Mouse (Mus musculus): Measurements from ENCODE around the gene Mgea5. TPM values are rescaled to one million over a fixed set of nuclear protein-coding genes. Genes with fewer than 3 reads are reported as not detected.

The Mgea5 gene
- polyA plus RNA-seq, 1 experiment, result 134 TPM

DNA sequence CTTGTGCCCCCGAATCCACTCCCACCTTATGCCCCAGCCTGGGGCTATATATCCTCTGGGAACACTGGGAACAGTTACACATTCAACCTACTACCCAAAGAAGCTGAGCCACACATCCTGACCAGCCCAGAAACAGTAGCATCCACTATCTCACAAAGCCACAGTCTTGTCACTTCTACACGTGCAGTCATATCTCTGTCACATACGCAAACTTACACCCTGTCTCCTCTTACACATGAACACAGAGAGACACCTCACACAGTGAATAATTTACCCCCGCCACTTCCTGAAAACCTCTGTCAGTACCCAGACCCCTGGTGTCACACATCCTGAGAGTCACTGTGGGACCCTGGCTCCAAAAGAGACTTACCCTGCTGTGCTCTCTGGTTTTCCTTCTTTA is 19.1 kb upstream of the Mgea5 start:
- no peak overlapping the region for H3K4me3 ChIP-seq (ENCODE audit: insufficient read depth, low read length)
- H3K27ac ChIP-seq (ENCODE audit: insufficient read depth, low read length), result no peak overlapping the region
- TF ChIP-seq CTCF (IDR thresholded peaks at IDR 0.05; ENCODE audit: extremely low read depth, insufficient read depth, low read length), result no peak
- TF ChIP-seq POLR2A (IDR thresholded peaks at IDR 0.05; ENCODE audit: extremely low read depth, insufficient read depth, low read length), result no peak
- no peaks in the 10 kb centered on the region for H3K4me1 ChIP-seq (ENCODE audit: control insufficient read depth, insufficient read depth, low read length)

DNA sequence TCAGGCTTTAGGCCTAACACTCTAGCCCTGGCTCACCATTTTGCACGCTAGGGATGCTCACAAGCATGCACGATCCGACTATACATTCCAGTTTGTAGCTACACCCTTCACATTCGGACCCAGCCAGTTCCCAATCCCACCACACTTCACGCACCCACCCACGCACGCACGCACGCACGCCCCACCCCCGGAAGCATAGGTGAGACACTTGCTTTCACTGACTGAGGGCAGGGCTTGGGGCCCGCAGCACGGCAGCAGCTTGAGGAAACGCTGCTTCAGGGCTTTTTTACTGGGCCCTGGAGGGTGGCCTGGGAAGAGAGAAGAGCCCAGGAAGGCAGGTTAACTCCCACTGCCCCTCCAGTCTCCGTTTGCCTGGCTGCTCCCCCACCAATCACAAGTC is 13.2 kb upstream of the Mgea5 start:
- H3K4me3 ChIP-seq (ENCODE audit: insufficient read depth, low read length), result no peak overlapping the region
- H3K27ac ChIP-seq (ENCODE audit: insufficient read depth, low read length), result no peak overlapping the region
- H3K4me1 ChIP-seq (ENCODE audit: control insufficient read depth, insufficient read depth, low read length), result no peaks in the 10 kb centered on the region
- TF ChIP-seq POLR2A (IDR thresholded peaks at IDR 0.05; ENCODE audit: extremely low read depth, insufficient read depth, low read length), result no peak
- no peak for TF ChIP-seq CTCF (IDR thresholded peaks at IDR 0.05; ENCODE audit: extremely low read depth, insufficient read depth, low read length)

DNA sequence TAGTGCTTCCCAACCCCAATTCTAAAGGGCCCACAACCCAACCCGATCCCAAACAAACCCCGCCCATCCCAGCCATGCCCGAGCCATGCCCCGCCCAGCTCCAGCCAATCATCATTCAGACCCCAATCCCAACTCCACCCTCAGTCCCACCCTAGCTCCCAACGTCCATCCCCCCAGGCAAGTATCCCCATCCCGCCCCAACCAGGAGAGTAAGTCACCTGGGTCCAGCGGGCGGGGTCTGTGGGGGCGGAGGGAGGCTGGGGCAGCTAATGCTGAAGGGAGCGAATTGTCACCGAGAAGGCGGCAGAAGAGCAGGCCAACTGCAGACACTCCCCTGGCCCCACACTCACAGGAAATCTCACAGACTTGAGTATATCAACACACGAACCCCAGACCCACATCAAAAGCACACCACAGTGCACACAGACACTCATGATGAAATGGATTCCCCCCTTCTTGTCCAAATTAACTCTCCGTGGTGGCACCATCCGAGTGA is 12.5 kb upstream of the Mgea5 start:
- TF ChIP-seq POLR2A (IDR thresholded peaks at IDR 0.05; ENCODE audit: extremely low read depth, insufficient read depth, low read length) (no peak), CTCF (IDR thresholded peaks at IDR 0.05; ENCODE audit: extremely low read depth, insufficient read depth, low read length) (no peak)
- Histone ChIP-seq H3K27ac (ENCODE audit: insufficient read depth, low read length) (no peak overlapping the region), H3K4me3 (ENCODE audit: insufficient read depth, low read length) (no peak overlapping the region), H3K4me1 (ENCODE audit: control insufficient read depth, insufficient read depth, low read length) (no peaks in the 10 kb centered on the region)

DNA sequence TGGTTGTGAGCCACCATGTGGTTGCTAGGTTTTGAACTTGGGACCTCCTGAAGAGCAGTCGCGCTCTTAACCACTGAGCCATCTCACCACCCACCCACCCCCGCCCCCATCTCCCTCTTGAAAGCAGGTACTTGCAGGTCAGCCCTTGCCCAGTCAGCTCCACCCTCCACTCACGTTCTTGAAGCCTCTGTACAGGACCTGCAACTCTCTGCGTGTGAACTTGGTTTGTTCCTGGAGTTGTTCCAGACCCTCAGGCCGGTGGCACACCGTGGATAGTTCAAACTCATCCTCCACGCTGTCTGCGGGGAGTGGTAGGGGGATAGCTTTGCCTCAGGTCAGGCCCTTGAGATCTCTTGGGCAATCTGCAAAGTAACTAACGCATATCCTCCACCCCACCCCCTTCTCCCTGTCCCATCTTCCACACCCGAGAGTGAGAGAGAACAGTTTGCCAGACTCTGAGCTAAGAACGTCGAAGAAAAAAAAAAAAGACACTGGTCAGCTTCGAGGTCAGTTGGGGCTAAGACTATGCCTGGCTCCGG is 11.8 kb upstream of the Mgea5 start:
- no peaks in the 10 kb centered on the region for H3K4me1 ChIP-seq (ENCODE audit: control insufficient read depth, insufficient read depth, low read length)
- H3K4me3 ChIP-seq (ENCODE audit: insufficient read depth, low read length), result no peak overlapping the region
- H3K27ac ChIP-seq (ENCODE audit: insufficient read depth, low read length), result no peak overlapping the region
- TF ChIP-seq POLR2A (IDR thresholded peaks at IDR 0.05; ENCODE audit: extremely low read depth, insufficient read depth, low read length) (no peak), CTCF (IDR thresholded peaks at IDR 0.05; ENCODE audit: extremely low read depth, insufficient read depth, low read length) (no peak)

DNA sequence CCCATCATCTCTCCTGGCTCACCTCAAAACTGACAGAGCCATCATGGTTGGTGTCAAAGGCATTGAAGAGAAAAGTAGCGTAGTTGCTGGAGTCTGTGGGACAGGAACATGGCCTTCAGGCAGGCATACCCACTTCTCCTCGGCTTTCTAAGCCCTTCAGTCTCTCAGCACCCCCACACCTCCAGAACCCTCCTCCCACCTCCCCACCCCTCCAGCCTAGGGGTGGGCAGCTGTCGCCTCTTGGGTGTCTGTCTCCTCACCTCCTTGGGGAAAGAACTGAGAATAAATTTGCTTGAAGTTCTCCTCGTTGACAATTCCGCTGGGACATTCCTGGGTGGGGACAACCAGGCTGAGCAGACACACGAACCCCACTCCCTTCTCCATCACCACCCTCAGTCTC is 11.1 kb upstream of the Mgea5 start:
- no peak overlapping the region for H3K27ac ChIP-seq (ENCODE audit: insufficient read depth, low read length)
- H3K4me3 ChIP-seq (ENCODE audit: insufficient read depth, low read length), result no peak overlapping the region
- no peaks in the 10 kb centered on the region for H3K4me1 ChIP-seq (ENCODE audit: control insufficient read depth, insufficient read depth, low read length)
- TF ChIP-seq POLR2A (IDR thresholded peaks at IDR 0.05; ENCODE audit: extremely low read depth, insufficient read depth, low read length) (no peak), CTCF (IDR thresholded peaks at IDR 0.05; ENCODE audit: extremely low read depth, insufficient read depth, low read length) (no peak)

DNA sequence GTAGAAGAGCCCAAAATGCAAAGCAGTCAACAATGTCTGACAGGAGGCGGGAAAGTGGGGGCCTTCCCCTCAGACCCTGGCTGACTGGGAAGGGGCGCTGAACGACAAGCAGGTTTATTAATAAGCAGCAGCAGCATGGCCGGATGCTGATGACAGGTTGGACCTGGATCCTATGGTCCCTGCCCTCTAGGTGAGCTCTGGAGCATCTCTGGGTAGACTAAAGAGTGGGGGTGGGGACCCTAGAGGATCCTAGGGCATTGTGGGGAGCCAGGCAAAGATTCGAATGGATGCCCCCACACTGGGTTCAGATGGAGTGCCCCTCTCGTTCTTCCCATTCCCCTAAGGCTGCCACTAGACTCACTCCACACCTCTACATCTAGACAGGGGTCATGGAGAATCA is 8.8 kb upstream of the Mgea5 start:
- TF ChIP-seq CTCF (IDR thresholded peaks at IDR 0.05; ENCODE audit: extremely low read depth, insufficient read depth, low read length) (no peak), POLR2A (IDR thresholded peaks at IDR 0.05; ENCODE audit: extremely low read depth, insufficient read depth, low read length) (no peak)
- H3K4me3 ChIP-seq (ENCODE audit: insufficient read depth, low read length), result no peak overlapping the region
- H3K27ac ChIP-seq (ENCODE audit: insufficient read depth, low read length), result no peak overlapping the region
- no peaks in the 10 kb centered on the region for H3K4me1 ChIP-seq (ENCODE audit: control insufficient read depth, insufficient read depth, low read length)

DNA sequence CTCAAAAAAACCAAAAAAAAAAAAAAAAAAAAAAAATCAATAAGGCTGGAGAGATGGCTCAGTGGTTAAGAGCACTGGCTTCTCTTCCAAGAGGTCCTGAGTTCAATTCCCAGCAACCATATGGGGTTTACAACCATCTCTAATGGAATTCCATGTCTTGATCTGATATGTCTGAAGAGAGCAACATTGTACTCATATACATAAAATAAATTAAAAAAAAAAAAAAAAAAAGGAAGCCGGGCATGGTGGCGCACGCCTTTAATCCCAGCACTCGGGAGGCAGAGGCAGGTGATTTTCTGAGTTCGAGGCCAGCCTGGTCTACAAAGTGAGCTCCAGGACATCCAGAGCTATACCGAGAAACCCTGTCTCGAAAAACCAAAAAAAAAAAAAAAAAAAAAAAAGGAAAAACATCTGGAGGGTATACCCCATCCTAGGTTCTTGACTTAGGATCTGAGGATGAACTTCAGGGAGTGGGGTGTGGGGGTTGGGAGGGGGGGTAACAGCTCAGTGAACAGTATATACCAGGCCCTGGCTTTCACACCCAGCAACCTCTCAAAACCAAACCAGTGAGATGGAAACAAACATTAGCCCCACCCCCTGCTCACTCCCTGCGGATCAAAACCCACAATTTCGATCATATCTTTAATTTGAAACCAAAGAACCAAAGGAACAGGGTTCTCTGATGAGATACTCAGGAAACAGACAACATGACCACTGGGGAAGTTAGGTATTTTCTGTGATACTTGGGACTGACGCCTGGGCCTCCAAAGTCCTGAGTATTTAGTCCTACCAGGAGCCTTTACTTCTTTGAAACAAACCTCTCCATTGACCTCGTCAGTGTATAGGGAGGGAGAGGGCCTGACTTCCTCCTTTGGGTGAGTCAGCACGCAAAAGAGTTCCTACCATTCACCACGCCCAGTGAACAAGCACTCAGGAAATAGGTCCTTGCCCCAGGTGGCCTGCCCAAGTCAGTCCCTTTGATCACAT is 6.5 kb upstream of the Mgea5 start:
- H3K4me1 ChIP-seq (ENCODE audit: control insufficient read depth, insufficient read depth, low read length), result no peaks in the 10 kb centered on the region
- TF ChIP-seq POLR2A (IDR thresholded peaks at IDR 0.05; ENCODE audit: extremely low read depth, insufficient read depth, low read length) (no peak), CTCF (IDR thresholded peaks at IDR 0.05; ENCODE audit: extremely low read depth, insufficient read depth, low read length) (no peak)
- H3K4me3 ChIP-seq (ENCODE audit: insufficient read depth, low read length), result no peak overlapping the region
- H3K27ac ChIP-seq (ENCODE audit: insufficient read depth, low read length), result no peak overlapping the region

DNA sequence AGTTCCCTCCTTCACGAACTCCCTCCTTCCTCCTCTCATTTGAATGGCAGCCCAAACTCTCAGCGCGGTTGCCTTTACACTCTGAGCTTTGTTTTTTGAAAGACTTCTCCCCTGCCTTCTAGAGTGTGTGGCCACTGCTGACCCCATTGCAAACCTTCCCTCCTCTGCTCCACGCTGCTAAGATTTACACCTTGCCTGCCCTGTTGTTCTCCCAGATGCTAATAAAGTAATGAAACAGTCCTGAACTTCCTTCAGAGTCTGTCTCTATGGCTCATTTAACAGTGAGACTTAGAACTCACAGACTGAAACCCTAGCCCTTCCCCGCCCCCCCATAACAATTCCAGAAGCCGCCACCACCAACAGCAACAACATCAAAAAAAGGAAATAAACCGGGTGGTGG is 5.7 kb upstream of the Mgea5 start:
- Histone ChIP-seq H3K4me1 (ENCODE audit: control insufficient read depth, insufficient read depth, low read length) (no peaks in the 10 kb centered on the region), H3K4me3 (ENCODE audit: insufficient read depth, low read length) (no peak overlapping the region), H3K27ac (ENCODE audit: insufficient read depth, low read length) (no peak overlapping the region)
- TF ChIP-seq POLR2A (IDR thresholded peaks at IDR 0.05; ENCODE audit: extremely low read depth, insufficient read depth, low read length) (no peak), CTCF (IDR thresholded peaks at IDR 0.05; ENCODE audit: extremely low read depth, insufficient read depth, low read length) (no peak)

DNA sequence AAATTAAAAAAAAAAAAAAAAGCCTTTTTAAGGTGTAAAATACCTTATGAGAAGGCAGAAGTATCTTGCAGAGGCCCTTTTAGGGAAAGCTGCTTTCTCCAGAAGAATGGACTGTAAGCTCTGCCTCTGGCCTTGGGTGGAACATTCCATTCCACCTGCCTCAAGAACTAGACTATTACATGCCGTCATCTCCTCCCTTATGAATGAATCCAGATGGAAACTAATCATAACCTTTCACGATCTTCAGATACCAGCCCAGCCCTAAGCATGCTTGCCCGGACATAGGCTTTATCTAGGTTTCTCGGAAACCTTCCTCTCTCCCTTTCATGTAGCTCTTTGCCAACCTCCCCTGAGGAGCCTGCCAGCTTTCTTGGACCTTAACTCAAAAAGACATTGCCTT is 4.7 kb upstream of the Mgea5 start:
- Histone ChIP-seq H3K4me1 (ENCODE audit: control insufficient read depth, insufficient read depth, low read length) (no peaks in the 10 kb centered on the region; the same call in 1 of the 2 replicates), H3K27ac (ENCODE audit: insufficient read depth, low read length) (no peak overlapping the region), H3K4me3 (ENCODE audit: insufficient read depth, low read length) (no peak overlapping the region)
- TF ChIP-seq CTCF (IDR thresholded peaks at IDR 0.05; ENCODE audit: extremely low read depth, insufficient read depth, low read length) (no peak), POLR2A (IDR thresholded peaks at IDR 0.05; ENCODE audit: extremely low read depth, insufficient read depth, low read length) (no peak)

DNA sequence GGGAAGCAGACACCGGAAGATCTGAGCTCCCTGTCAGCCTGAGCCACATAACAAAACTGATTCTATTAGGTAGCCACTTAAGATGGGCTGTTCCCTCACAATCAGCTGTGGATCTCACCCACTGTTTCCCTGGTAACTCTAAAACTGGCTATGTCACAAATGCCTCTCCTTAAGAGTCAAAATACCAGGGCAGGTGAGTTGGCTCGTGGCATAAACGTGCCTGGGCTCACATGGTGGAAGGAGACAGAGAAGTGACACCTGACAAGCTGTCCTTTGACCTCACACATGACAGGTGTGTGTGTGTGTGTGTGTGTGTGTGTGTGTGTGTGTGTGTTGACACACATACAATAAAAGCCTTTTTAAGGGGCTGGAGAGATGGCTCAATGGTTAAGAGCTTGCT is 3.8 kb upstream of the Mgea5 start:
- Histone ChIP-seq H3K27ac (ENCODE audit: insufficient read depth, low read length) (no peak overlapping the region), H3K4me3 (ENCODE audit: insufficient read depth, low read length) (no peak overlapping the region), H3K4me1 (ENCODE audit: control insufficient read depth, insufficient read depth, low read length) (no peaks in the 10 kb centered on the region; the same call in 1 of the 2 replicates)
- TF ChIP-seq POLR2A (IDR thresholded peaks at IDR 0.05; ENCODE audit: extremely low read depth, insufficient read depth, low read length) (no peak), CTCF (IDR thresholded peaks at IDR 0.05; ENCODE audit: extremely low read depth, insufficient read depth, low read length) (no peak)

Data from cortical plate, adult 2 months (tissue).